Mouse (Mus musculus): ENCODE measurements around the gene Pawr. TPM values are rescaled to one million over a fixed set of nuclear protein-coding genes. Genes with fewer than 3 reads are reported as not detected.

The Pawr gene
- total and polyA plus RNA-seq, 2 experiments from 2014 or later = 2.3 to 5.1 TPM

- no peak overlapping the region for H3K9ac ChIP-seq (replicated peaks; ENCODE audit: low read length, poor library complexity, severe bottlenecking)
- peak; percentile 71; the same call in 1 of the 2 replicates for ATAC-seq (ENCODE audit: low FRiP score)
- TF ChIP-seq CTCF (IDR thresholded peaks at IDR 0.05) = peak; percentile 83
- peak overlapping the region; percentile 50 for H3K4me2 ChIP-seq (ENCODE audit: low read depth, low read length, poor library complexity, severe bottlenecking)
- H3K4me3 ChIP-seq (ENCODE audit: low read depth, low read length) = peak overlapping the region; percentile 30
- DNase-seq (ENCODE audit: low spot score) = peak; percentile 83
- 0 out of 2 replicates have a peak, but pooled peaks cover 5% of the 10 kb centered on the region for H3K27me3 ChIP-seq (ENCODE audit: insufficient read depth, low read length)
- 9% methylated on average over 24 of the region's 24 CpGs for WGBS
- no peaks in the 10 kb centered on the region for H3K36me3 ChIP-seq (ENCODE audit: insufficient read depth, low read length)
- no peaks in the 10 kb centered on the region for H3K9me3 ChIP-seq (ENCODE audit: low read length)
- H3K27ac ChIP-seq (ENCODE audit: low read depth, low read length) = no peak overlapping the region
- H3K4me1 ChIP-seq (ENCODE audit: insufficient read depth, low read length) = no peaks in the 10 kb centered on the region
Observed at GRCm38 (mm10) chr10:108446041-108446931, 114.4 kb downstream of the Pawr start.

- 79% methylated on average over 10 of the region's 10 CpGs for WGBS
Observed at GRCm38 (mm10) chr10:108447211-108447610, 115.3 kb downstream of the Pawr start.

GRCm38 (mm10) chr10:108448421-108448820, 116.5 kb downstream of the Pawr start:
- ATAC-seq (ENCODE audit: low FRiP score) (no peak), DNase-seq (ENCODE audit: low spot score) (no peak)
- Histone ChIP-seq H3K4me3 (ENCODE audit: low read depth, low read length) (no peak overlapping the region), H3K9ac (replicated peaks; ENCODE audit: low read length, poor library complexity, severe bottlenecking) (no peak overlapping the region), H3K36me3 (ENCODE audit: insufficient read depth, low read length) (no peaks in the 10 kb centered on the region), H3K27ac (ENCODE audit: low read depth, low read length) (no peak overlapping the region), H3K4me1 (ENCODE audit: insufficient read depth, low read length) (no peaks in the 10 kb centered on the region), H3K4me2 (ENCODE audit: low read depth, low read length, poor library complexity, severe bottlenecking) (no peak overlapping the region), H3K27me3 (ENCODE audit: insufficient read depth, low read length) (0 out of 2 replicates have a peak, but pooled peaks cover 5% of the 10 kb centered on the region), H3K9me3 (ENCODE audit: low read length) (no peaks in the 10 kb centered on the region)
- no peak for TF ChIP-seq CTCF (IDR thresholded peaks at IDR 0.05)
- WGBS = 82% methylated on average over 11 of the region's 11 CpGs

More at GRCm38 (mm10) chr10:108447211-108447610, 115.3 kb downstream of the Pawr start:
- no peak for DNase-seq (ENCODE audit: low spot score)
- Histone ChIP-seq H3K4me3 (ENCODE audit: low read depth, low read length) (no peak overlapping the region), H3K27ac (ENCODE audit: low read depth, low read length) (no peak overlapping the region), H3K36me3 (ENCODE audit: insufficient read depth, low read length) (no peaks in the 10 kb centered on the region), H3K27me3 (ENCODE audit: insufficient read depth, low read length) (0 out of 2 replicates have a peak, but pooled peaks cover 5% of the 10 kb centered on the region), H3K4me2 (ENCODE audit: low read depth, low read length, poor library complexity, severe bottlenecking) (no peak overlapping the region), H3K9me3 (ENCODE audit: low read length) (no peaks in the 10 kb centered on the region), H3K4me1 (ENCODE audit: insufficient read depth, low read length) (no peaks in the 10 kb centered on the region), H3K9ac (replicated peaks; ENCODE audit: low read length, poor library complexity, severe bottlenecking) (no peak overlapping the region)
- TF ChIP-seq CTCF (IDR thresholded peaks at IDR 0.05) = no peak
- no peak for ATAC-seq (ENCODE audit: low FRiP score)

GRCm38 (mm10) chr10:108450401-108450800, 118.5 kb downstream of the Pawr start:
- WGBS = 90% methylated on average over 4 of the region's 4 CpGs
- no peak overlapping the region for H3K4me2 ChIP-seq (ENCODE audit: low read depth, low read length, poor library complexity, severe bottlenecking)
- no peak overlapping the region for H3K27ac ChIP-seq (ENCODE audit: low read depth, low read length)
- DNase-seq (ENCODE audit: low spot score) (no peak), ATAC-seq (ENCODE audit: low FRiP score) (no peak)
- H3K9me3 ChIP-seq (ENCODE audit: low read length) = no peaks in the 10 kb centered on the region
- no peak overlapping the region for H3K4me3 ChIP-seq (ENCODE audit: low read depth, low read length)
- H3K27me3 ChIP-seq (ENCODE audit: insufficient read depth, low read length) = 0 out of 2 replicates have a peak, but pooled peaks cover 5% of the 10 kb centered on the region
- H3K36me3 ChIP-seq (ENCODE audit: insufficient read depth, low read length) = no peaks in the 10 kb centered on the region
- no peak for TF ChIP-seq CTCF (IDR thresholded peaks at IDR 0.05)
- H3K9ac ChIP-seq (replicated peaks; ENCODE audit: low read length, poor library complexity, severe bottlenecking) = no peak overlapping the region
- H3K4me1 ChIP-seq (ENCODE audit: insufficient read depth, low read length) = no peaks in the 10 kb centered on the region

GRCm38 (mm10) chr10:108451516-108451915, 119.6 kb downstream of the Pawr start:
- no peak for TF ChIP-seq CTCF (IDR thresholded peaks at IDR 0.05)
- H3K4me3 ChIP-seq (ENCODE audit: low read depth, low read length) = no peak overlapping the region

GRCm38 (mm10) chr10:108452421-108452820, 120.5 kb downstream of the Pawr start:
- H3K4me2 ChIP-seq (ENCODE audit: low read depth, low read length, poor library complexity, severe bottlenecking) = no peak overlapping the region
- H3K4me1 ChIP-seq (ENCODE audit: insufficient read depth, low read length) = no peaks in the 10 kb centered on the region
- TF ChIP-seq CTCF (IDR thresholded peaks at IDR 0.05) = no peak
- no peak overlapping the region for H3K27ac ChIP-seq (ENCODE audit: low read depth, low read length)
- 83% methylated on average over 9 of the region's 9 CpGs for WGBS
- H3K27me3 ChIP-seq (ENCODE audit: insufficient read depth, low read length) = 0 out of 2 replicates have a peak, but pooled peaks cover 5% of the 10 kb centered on the region
- no peak overlapping the region for H3K9ac ChIP-seq (replicated peaks; ENCODE audit: low read length, poor library complexity, severe bottlenecking)
- no peaks in the 10 kb centered on the region for H3K36me3 ChIP-seq (ENCODE audit: insufficient read depth, low read length)
- H3K4me3 ChIP-seq (ENCODE audit: low read depth, low read length) = no peak overlapping the region
- ATAC-seq (ENCODE audit: low FRiP score) = no peak
- no peak for DNase-seq (ENCODE audit: low spot score)
- no peaks in the 10 kb centered on the region for H3K9me3 ChIP-seq (ENCODE audit: low read length)

More at GRCm38 (mm10) chr10:108451516-108451915, 119.6 kb downstream of the Pawr start:
- Histone ChIP-seq H3K9ac (replicated peaks; ENCODE audit: low read length, poor library complexity, severe bottlenecking) (no peak overlapping the region), H3K4me2 (ENCODE audit: low read depth, low read length, poor library complexity, severe bottlenecking) (no peak overlapping the region), H3K9me3 (ENCODE audit: low read length) (no peaks in the 10 kb centered on the region), H3K27me3 (ENCODE audit: insufficient read depth, low read length) (0 out of 2 replicates have a peak, but pooled peaks cover 5% of the 10 kb centered on the region), H3K27ac (ENCODE audit: low read depth, low read length) (no peak overlapping the region), H3K4me1 (ENCODE audit: insufficient read depth, low read length) (no peaks in the 10 kb centered on the region), H3K36me3 (ENCODE audit: insufficient read depth, low read length) (no peaks in the 10 kb centered on the region)
- ATAC-seq (ENCODE audit: low FRiP score) = no peak
- 93% methylated on average over 8 of the region's 8 CpGs for WGBS
- DNase-seq (ENCODE audit: low spot score) = no peak

Data from midbrain, postnatal 0 days (tissue).